Mouse (Mus musculus): Measurements from ENCODE around the gene BC067074. TPM values are rescaled to one million over a fixed set of nuclear protein-coding genes. Genes with fewer than 3 reads are reported as not detected.

BC067074 gene
- polyA plus RNA-seq, 1 experiment: 1.7 TPM

DNA sequence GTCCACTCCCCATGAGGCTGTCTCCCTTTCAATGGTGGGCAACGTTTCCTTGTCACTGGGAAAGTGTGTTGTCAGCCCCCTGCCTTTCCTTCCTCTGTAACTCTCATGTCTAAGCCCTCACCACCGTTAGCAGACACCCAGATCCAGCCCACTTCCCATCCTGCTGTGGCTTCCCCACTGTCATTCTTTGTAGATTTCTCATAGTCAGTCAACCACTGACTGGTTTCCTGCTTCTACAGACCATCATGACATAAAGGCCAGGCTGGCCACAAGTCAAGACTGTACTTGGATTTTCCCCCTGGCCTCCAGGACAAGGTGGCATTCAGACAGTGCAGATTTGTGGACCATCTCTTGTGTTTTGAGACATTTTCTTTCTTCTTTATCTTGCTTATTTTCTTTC, 47.7 kb downstream of the BC067074 start:
- Histone ChIP-seq H3ac (ENCODE audit: control insufficient read depth, insufficient read length) (no peak overlapping the region), H3K27me3 (ENCODE audit: control insufficient read depth, insufficient read depth, insufficient read length) (no peaks in the 10 kb centered on the region), H3K79me2 (ENCODE audit: control insufficient read depth, insufficient read depth) (no peaks in the 10 kb centered on the region), H3K36me3 (ENCODE audit: control insufficient read depth, insufficient read depth) (no peaks in the 10 kb centered on the region), H3K4me2 (ENCODE audit: low read depth) (peak overlapping the region; percentile 36), H3K4me3 (no peak overlapping the region)
- no peak for TF ChIP-seq MAX (IDR thresholded peaks at IDR 0.05; ENCODE audit: low read depth)
- no peak for TF ChIP-seq MYOD1 (IDR thresholded peaks at IDR 0.05; ENCODE audit: control insufficient read depth in 1 of 3, insufficient read length in 2 of 3, low read depth in 2 of 3)
- TF ChIP-seq TCF3 (IDR thresholded peaks at IDR 0.05; ENCODE audit: insufficient read length, low read depth): no peak
- no peak for TF ChIP-seq CEBPB (IDR thresholded peaks at IDR 0.05; ENCODE audit: insufficient read depth, poor library complexity, severe bottlenecking)
- TF ChIP-seq USF1 (IDR thresholded peaks at IDR 0.05; ENCODE audit: low read depth): no peak
- TF ChIP-seq E2F4 (IDR thresholded peaks at IDR 0.05; ENCODE audit: insufficient read depth): no peak
- TF ChIP-seq REST (IDR thresholded peaks at IDR 0.05; ENCODE audit: insufficient read depth, insufficient read length): no peak
- no peak for TF ChIP-seq TCF12 (IDR thresholded peaks at IDR 0.05; ENCODE audit: insufficient read depth, poor library complexity, severe bottlenecking)
- no peak for TF ChIP-seq POLR2A (IDR thresholded peaks at IDR 0.05; ENCODE audit: insufficient read length, low read depth)
- TF ChIP-seq MYOG (IDR thresholded peaks at IDR 0.05; ENCODE audit: control insufficient read depth in 1 of 3, insufficient read depth in 1 of 3, insufficient read length in 2 of 3, low read depth in 2 of 3): no peak
- TF ChIP-seq POLR2AphosphoS2 (IDR thresholded peaks at IDR 0.05; ENCODE audit: insufficient read length, low read depth): no peak

DNA sequence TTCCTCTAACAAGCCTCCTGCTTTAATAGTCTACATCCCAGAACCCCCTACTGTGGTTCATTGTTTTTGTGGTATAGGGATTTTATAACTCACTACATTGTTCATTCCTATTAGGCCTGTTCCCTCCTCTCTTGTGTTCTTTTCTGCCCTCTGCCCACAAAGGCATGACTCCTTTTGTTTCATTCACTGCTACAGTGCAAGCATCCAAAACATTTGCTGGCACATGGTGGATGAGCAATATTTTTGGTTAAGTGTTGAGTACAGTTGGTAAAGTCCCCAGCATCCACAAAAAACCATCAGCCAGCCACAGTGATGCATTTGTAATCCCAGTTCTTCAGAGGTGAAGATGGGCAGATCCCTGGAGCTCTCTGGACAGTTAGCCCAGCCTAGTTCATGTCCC, 48.2 kb downstream of the BC067074 start:
- H3K36me3 ChIP-seq (ENCODE audit: control insufficient read depth, insufficient read depth): no peaks in the 10 kb centered on the region
- no peaks in the 10 kb centered on the region for H3K79me2 ChIP-seq (ENCODE audit: control insufficient read depth, insufficient read depth)
- H3ac ChIP-seq (ENCODE audit: control insufficient read depth, insufficient read length): no peak overlapping the region
- TF ChIP-seq TCF12 (IDR thresholded peaks at IDR 0.05; ENCODE audit: insufficient read depth, poor library complexity, severe bottlenecking) (no peak), CEBPB (IDR thresholded peaks at IDR 0.05; ENCODE audit: insufficient read depth, poor library complexity, severe bottlenecking) (no peak), E2F4 (IDR thresholded peaks at IDR 0.05; ENCODE audit: insufficient read depth) (no peak), USF1 (IDR thresholded peaks at IDR 0.05; ENCODE audit: low read depth) (no peak), POLR2AphosphoS2 (IDR thresholded peaks at IDR 0.05; ENCODE audit: insufficient read length, low read depth) (no peak), TCF3 (IDR thresholded peaks at IDR 0.05; ENCODE audit: insufficient read length, low read depth) (no peak), MYOD1 (IDR thresholded peaks at IDR 0.05; ENCODE audit: control insufficient read depth in 1 of 3, insufficient read length in 2 of 3, low read depth in 2 of 3) (no peak), REST (IDR thresholded peaks at IDR 0.05; ENCODE audit: insufficient read depth, insufficient read length) (no peak), SRF (IDR thresholded peaks at IDR 0.05; ENCODE audit: control insufficient read depth, insufficient read length, low read depth) (no peak), MAX (IDR thresholded peaks at IDR 0.05; ENCODE audit: low read depth) (no peak)
- H3K4me3 ChIP-seq: no peak overlapping the region
- H3K4me2 ChIP-seq (ENCODE audit: low read depth): peak overlapping the region; percentile 36
- no peaks in the 10 kb centered on the region for H3K27me3 ChIP-seq (ENCODE audit: control insufficient read depth, insufficient read depth, insufficient read length)

DNA sequence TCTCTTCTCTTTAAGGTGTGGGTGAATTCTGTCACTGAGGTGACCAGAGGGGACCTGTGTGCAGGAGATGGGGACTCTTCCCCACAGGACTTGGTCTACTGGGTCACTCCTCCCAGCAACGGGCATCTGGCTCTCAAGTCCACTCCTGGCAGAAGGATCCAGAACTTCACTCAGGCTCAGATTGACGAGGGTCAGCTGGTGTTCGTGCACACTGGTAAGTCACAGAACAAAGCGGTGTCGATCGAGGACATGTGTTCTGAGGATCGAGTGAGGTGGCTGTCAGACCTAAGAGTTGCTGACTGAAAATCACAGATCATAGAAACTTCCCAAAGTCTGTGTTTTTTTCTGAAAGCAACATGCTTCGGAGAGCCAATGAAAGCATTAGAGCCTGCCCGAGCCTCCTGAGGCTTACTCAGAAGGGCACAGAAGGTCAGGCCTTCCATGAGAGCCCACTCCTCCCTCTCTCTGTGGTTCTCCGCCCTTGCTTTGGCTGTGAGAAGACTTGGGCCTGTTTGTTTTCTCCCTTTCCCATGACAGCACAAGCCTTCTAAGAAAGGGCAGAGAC, 49.5 kb downstream of the BC067074 start:
- no peak overlapping the region for H3K4me3 ChIP-seq
- H3K36me3 ChIP-seq (ENCODE audit: control insufficient read depth, insufficient read depth): no peaks in the 10 kb centered on the region
- no peak overlapping the region for H3ac ChIP-seq (ENCODE audit: control insufficient read depth, insufficient read length)
- TF ChIP-seq USF1 (IDR thresholded peaks at IDR 0.05; ENCODE audit: low read depth) (no peak), POLR2A (IDR thresholded peaks at IDR 0.05; ENCODE audit: insufficient read length, low read depth) (no peak), TCF12 (IDR thresholded peaks at IDR 0.05; ENCODE audit: insufficient read depth, poor library complexity, severe bottlenecking) (no peak), TCF3 (IDR thresholded peaks at IDR 0.05; ENCODE audit: insufficient read length, low read depth) (no peak), MYOD1 (IDR thresholded peaks at IDR 0.05; ENCODE audit: control insufficient read depth in 1 of 3, insufficient read length in 2 of 3, low read depth in 2 of 3) (no peak), CEBPB (IDR thresholded peaks at IDR 0.05; ENCODE audit: insufficient read depth, poor library complexity, severe bottlenecking) (no peak), SRF (IDR thresholded peaks at IDR 0.05; ENCODE audit: control insufficient read depth, insufficient read length, low read depth) (no peak), MYOG (IDR thresholded peaks at IDR 0.05; ENCODE audit: control insufficient read depth in 1 of 3, insufficient read depth in 1 of 3, insufficient read length in 2 of 3, low read depth in 2 of 3) (no peak), REST (IDR thresholded peaks at IDR 0.05; ENCODE audit: insufficient read depth, insufficient read length) (no peak)
- no peaks in the 10 kb centered on the region for H3K79me2 ChIP-seq (ENCODE audit: control insufficient read depth, insufficient read depth)
- no peak overlapping the region for H3K4me2 ChIP-seq (ENCODE audit: low read depth)
- H3K27me3 ChIP-seq (ENCODE audit: control insufficient read depth, insufficient read depth, insufficient read length): no peaks in the 10 kb centered on the region

DNA sequence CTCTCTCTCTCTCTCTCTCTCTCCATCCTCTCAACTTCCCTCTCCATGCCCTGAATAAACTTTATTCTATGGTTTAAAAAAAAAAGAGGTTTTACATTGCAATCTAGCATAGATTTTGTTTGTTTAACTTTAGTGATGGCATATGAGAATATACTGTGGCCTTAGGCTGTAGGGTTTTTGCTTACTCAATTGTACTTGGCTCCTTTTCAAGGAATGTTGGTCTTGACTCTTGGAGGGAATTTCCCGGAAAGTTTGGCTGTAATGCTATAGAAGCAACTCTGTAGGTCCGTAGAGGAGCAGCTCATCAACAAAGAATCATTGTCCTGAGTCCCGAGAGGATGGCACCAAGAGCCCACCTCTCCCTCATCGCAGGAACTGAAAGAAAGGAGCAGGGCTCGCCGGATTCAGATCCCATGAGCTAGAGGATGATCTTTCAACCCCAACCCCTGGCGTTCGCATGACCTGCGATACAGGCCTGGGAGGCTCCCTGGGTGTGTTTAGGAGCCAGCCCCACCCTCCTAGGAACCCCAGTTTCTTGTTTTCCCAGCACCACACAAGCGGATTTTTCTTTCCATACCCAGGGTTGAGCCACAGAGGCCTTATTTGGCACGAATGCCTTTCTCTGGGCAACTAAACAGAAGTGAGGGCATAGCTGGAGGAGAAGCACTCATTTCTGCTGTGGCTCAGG, 57.9 kb downstream of the BC067074 start:
- Histone ChIP-seq H3K27me3 (ENCODE audit: control insufficient read depth, insufficient read depth, insufficient read length) (no peaks in the 10 kb centered on the region), H3K4me3 (no peak overlapping the region), H3K4me2 (ENCODE audit: low read depth) (no peak overlapping the region), H3K79me2 (ENCODE audit: control insufficient read depth, insufficient read depth) (no peaks in the 10 kb centered on the region), H3ac (ENCODE audit: control insufficient read depth, insufficient read length) (no peak overlapping the region), H3K36me3 (ENCODE audit: control insufficient read depth, insufficient read depth) (no peaks in the 10 kb centered on the region)
- TF ChIP-seq MAX (IDR thresholded peaks at IDR 0.05; ENCODE audit: low read depth) (no peak), E2F4 (IDR thresholded peaks at IDR 0.05; ENCODE audit: insufficient read depth) (no peak), MYOG (IDR thresholded peaks at IDR 0.05; ENCODE audit: control insufficient read depth in 1 of 3, insufficient read depth in 1 of 3, insufficient read length in 2 of 3, low read depth in 2 of 3) (no peak), TCF12 (IDR thresholded peaks at IDR 0.05; ENCODE audit: insufficient read depth, poor library complexity, severe bottlenecking) (no peak), POLR2A (IDR thresholded peaks at IDR 0.05; ENCODE audit: insufficient read length, low read depth) (no peak), SRF (IDR thresholded peaks at IDR 0.05; ENCODE audit: control insufficient read depth, insufficient read length, low read depth) (no peak), USF1 (IDR thresholded peaks at IDR 0.05; ENCODE audit: low read depth) (no peak)

Measured in myocyte (in vitro differentiated cells).